Mouse (Mus musculus) kidney, adult 10 weeks (tissue): ENCODE measurements around the gene Wrnip1. TPM values are rescaled to one million over a fixed set of nuclear protein-coding genes. Genes with fewer than 3 reads are reported as not detected.

ENCODE experiments used
- polyA plus RNA-seq: library from polyadenylated mRNA; stranded (reverse); fragments of 350-450 nt; fragmentation: Illumina TruSeq; extraction: RNeasy Lipid Tissue Mini Kit (QIAGEN cat#74804); gene quantifications from one replicate; pipeline ENCODE4 v1.2.3, GENCODE M21; 2014; ENCODE audit warnings: low read depth, low replicate concordance

The Wrnip1 gene
- 15.9 TPM for polyA plus RNA-seq

GRCm38 (mm10) chr13:32801693-32802221 lies at the start of gene Wrnip1:
TSS of gene Wrnip1 (plus strand) at chr13:32802038.

GRCm38 (mm10) chr13:32783816-32784215 lies 18.0 kb upstream of the Wrnip1 start, which contains the start of gene Mylk4:
TSS of gene Mylk4 (minus strand) at chr13:32783954.

GRCm38 (mm10) chr13:32802259-32803081 lies 632 bp downstream of the Wrnip1 start, which contains the start of gene D930007J09Rik:
TSS of gene D930007J09Rik (minus strand) at chr13:32802849.

GRCm38 (mm10) chr13:32850668-32851404 lies 49.0 kb downstream of the Wrnip1 start, which contains the start of gene Serpinb1a:
TSS of gene Serpinb1a (minus strand) at chr13:32851185.

Other genes starting within 250 kb of the Wrnip1 start
- gene Mylk4, start 18.1 kb upstream of the Wrnip1 start, polyA plus RNA-seq = 0.20 TPM
- not detected for gene D930007J09Rik, start 811 bp downstream of the Wrnip1 start, polyA plus RNA-seq
- gene Serpinb1a, start 49.1 kb downstream of the Wrnip1 start, polyA plus RNA-seq = 32.9 TPM
- gene Serpinb1c, start 96.2 kb downstream of the Wrnip1 start, polyA plus RNA-seq = not detected
- gene Serpinb6b, start 163.2 kb downstream of the Wrnip1 start, polyA plus RNA-seq = 33.2 TPM
- gene Serpinb9, start 201.2 kb downstream of the Wrnip1 start, polyA plus RNA-seq = 72.2 TPM
- not detected for gene Serpinb9b, start 225.4 kb downstream of the Wrnip1 start, polyA plus RNA-seq